Mouse (Mus musculus) MEL-GATA-1-ER (cell line): ENCODE results near the gene Lrrc46.

Experiments used
- DNase-seq: peaks from one replicate; pipeline ENCODE4 v3.0.0-alpha.2; 2012; ENCODE audit warnings: low read depth; ENCODE audit errors: extremely low read depth

Lrrc46 gene

DNA sequence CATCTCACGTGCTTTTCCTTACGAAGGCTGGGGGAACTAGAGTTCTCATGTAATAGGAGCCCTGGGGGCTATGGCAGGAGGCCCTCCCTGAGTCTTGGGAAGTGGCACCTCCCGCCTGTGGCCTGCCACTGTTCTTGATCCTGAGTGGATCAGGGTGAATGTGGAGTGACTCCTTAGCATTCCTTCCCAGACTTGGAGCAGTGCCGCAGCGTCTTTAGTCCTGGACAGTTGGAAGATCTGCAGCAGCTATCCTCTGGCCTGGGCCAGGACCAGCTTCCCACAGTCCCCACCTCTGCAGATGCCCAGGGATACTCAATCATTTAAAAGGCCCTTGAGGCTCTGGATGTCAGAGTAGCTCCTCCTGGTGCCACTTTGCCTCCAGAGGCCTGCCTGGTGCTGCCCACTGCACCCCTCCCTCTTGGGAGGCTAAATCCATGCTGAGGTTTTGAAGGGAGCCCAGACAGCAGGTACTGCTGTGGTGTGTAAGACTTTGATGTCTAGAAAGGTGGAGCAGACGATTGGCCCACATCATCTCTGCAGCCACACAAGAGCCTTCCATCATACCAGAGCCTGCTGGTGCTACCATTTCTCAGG, 8.4 kb upstream of the Lrrc46 start:
- DNase-seq: no peak

DNA sequence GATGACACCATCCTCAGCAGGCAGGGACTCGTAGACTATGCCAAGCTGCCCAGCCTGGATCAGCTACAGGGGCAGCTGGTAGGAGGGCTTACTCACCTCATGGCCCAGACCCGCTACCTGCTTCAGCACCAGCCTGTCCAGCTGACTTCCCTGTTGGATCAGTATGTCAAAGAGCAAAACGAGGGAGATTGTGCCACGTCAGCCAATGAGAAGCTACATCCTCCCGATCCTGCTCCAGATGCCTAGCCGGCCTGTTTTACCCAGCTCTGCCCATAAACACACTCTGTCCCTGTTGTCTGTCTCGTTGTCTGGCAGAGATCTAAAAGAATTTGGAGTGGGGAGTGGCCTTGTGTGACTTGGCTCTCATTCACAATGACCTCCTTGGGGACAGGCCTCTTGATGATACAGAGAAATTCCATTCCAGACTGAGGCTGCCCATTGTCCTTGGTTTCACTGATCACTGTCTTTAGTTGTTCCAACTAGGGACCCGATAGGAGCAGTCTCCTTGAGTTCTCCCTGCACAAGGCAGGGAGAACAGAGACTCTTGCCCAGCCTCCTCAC, 7.0 kb upstream of the Lrrc46 start:
- DNase-seq: no peak

DNA sequence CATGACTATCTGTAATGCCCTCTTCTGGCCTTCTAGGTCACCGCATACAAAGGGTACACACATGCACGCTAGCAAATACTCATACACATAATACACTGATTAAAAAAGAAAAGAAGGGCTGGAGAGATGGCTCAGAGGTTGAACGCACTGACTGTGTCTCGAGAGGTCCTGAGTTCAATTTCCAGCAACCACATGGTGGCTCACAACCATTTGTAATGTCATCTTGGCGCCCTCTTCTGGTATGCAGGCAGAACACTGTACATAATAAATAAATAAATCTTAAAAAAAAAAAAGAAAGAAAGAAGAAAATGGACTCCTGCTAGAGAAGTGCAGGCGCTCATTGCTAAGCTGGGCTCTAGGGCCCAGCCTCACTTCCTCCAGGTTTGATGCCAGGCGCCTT, 4.7 kb upstream of the Lrrc46 start:
- DNase-seq: no peak

DNA sequence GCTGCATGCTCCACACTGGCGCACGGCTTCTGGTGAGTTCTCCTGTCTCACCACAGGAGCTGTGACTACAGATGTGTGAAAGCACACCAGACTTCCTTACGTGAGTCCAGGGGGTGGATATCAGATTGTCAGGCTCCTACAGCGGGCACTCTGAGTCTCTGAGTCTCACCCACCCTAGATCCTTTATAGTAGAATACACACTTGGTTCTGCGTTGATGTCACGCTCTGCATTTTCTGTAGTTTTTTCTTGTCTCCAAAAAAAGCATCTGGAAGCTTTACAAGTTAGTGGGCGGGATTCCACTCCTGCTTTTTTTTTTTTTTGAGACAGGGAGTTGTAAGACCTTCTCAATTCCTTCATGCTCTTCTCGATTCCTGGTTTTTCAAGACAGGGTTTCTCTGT, 3.7 kb upstream of the Lrrc46 start:
- no peak for DNase-seq

GRCm38 (mm10) chr11:97040301-97041021, 746 bp downstream of the Lrrc46 start:
- no peak for DNase-seq

DNA sequence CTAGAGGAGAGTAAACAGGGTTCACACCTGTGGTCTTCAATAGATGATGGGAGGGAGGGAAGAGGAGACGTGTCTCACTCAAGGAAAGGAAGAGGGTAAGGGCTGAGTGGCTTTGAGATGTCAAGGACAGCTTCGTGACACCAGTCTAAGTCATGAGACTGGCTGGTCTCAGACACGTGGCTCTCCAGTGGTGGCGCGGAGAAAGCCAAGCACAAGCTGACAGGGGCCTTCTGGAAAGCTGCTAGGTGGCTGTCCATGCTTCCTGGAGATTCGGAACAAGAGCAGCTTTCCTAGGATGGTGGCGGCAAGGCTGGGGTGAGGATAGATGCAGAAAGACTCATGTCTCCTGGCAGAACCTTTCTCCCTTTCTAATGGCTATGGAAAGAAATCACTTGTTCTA, 2.3 kb downstream of the Lrrc46 start:
- DNase-seq: no peak

GRCm38 (mm10) chr11:97036141-97036540, 5.1 kb downstream of the Lrrc46 start:
- no peak for DNase-seq

DNA sequence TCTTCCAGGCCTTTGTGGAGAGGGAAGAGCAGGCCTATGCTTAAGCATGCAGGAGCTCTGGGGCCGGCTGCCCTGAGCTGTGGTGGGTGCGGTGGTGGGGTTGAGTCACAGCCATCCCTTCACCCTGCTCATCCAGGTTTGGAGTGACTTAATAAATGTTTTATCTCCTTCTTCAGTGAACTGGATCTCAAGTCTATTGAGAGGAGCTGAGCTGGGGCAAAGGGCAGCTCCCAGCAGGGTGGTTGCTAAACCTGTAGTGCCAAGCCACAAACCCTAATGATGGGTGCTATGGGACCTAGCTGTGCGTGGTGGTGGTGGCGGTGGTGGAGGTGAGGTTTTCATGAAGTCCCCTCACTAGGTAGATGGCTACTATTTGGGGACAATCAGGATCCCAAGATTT, 7.4 kb downstream of the Lrrc46 start:
- DNase-seq: no peak

DNA sequence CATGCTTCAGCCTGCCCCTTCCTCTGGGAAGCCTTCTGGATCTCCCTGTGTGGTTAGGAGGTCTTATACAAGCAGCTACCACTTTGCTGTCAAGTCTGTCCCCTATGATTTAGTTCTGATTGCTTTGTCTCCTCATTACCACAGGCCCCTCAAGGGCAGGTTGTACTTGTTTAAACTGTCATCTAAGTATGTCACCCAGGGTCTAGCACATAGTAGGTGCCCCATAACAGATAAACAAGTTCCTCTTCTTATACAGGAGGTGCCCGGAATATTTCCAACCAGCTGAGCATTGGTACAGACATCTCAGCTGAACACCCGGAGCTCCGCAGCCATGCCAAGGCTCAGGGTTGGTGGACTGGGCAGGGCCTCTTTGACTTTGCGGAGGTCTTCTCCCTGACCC, 8.7 kb downstream of the Lrrc46 start:
- no peak for DNase-seq

DNA sequence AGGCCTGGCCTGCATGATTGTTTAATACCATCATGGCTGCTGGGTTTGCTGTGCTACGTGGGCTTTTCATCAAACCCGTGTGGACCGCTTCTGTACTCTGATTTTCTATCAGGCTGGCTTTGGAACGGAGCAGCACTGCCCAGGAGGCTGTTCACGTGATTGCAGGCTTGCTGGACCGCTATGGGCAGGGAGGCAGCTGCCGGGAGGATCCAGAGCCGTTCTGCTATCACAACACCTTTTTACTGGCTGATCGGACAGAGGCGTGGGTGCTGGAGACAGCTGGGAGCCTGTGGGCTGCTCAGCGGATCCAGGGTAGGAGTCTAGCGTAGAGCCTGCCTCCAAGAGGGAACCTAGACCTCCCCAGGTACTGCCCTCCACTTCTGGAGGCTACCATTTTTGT, 9.2 kb downstream of the Lrrc46 start:
- DNase-seq: no peak

GRCm38 (mm10) chr11:97030426-97030825, 10.8 kb downstream of the Lrrc46 start:
- DNase-seq: no peak

GRCm38 (mm10) chr11:97029686-97030417, 11.4 kb downstream of the Lrrc46 start, which contains the start of gene Scrn2:
TSS of gene Scrn2 (plus strand) at chr11:97029938.
- peak; percentile 76 for DNase-seq

DNA sequence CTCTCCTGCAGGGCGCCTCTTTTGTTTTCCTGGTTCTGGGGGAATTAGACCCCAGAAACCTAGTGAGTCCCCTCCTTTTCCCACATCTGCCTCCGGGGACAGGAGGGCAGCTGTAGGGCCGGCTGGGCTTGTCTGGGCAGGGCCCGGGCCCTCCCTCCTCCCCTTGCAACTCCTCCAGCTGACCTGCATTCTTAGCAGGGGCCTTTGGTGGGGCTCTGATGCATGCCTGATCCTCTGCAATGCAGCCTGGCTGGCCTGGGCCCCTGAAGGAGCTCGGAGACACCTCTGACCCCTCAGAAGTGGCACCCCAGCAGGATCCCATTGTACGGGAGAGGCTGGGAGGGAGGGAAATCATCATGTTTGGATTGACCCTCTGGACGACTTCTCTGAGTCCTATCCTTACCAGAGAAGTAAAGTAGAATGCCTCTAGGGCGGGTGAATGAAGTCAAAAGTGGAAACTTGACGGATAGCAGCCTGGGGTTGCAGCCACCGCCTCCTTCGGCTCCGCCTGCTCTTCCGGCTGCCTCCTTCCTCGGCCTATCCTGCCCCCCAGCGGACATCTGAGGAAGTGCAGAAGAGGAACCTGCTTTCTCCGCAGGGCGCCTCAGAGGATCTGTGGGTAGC, 15.4 kb downstream of the Lrrc46 start:
- DNase-seq: peak; percentile 73

DNA sequence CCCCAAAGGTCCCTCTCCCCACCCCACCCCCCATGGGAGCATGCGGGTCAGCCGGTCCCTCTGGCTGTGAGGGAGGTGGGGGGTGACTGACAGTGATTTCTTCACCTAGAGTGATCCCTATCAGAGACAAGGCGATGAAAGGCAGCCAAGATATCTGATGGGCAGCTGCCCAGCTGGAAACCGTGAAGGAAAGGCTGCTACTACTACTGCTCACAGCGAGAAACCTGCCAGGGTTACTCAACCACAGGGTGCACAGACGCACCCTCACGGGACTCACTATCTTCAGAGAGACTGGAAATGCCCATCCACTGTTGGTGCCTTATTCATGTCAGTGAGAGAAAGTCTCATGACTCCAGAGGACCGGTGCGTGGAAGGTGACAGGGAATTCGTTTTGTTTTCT, 16.2 kb downstream of the Lrrc46 start:
- no peak for DNase-seq

GRCm38 (mm10) chr11:97021873-97022484, 19.2 kb downstream of the Lrrc46 start:
- DNase-seq: peak; percentile 46

- no peak for DNase-seq
These were observed 20.0 kb downstream of the Lrrc46 start for GRCm38 (mm10) chr11:97021121-97021765.

GRCm38 (mm10) chr11:97019345-97019708, 21.9 kb downstream of the Lrrc46 start:
- no peak for DNase-seq

DNA sequence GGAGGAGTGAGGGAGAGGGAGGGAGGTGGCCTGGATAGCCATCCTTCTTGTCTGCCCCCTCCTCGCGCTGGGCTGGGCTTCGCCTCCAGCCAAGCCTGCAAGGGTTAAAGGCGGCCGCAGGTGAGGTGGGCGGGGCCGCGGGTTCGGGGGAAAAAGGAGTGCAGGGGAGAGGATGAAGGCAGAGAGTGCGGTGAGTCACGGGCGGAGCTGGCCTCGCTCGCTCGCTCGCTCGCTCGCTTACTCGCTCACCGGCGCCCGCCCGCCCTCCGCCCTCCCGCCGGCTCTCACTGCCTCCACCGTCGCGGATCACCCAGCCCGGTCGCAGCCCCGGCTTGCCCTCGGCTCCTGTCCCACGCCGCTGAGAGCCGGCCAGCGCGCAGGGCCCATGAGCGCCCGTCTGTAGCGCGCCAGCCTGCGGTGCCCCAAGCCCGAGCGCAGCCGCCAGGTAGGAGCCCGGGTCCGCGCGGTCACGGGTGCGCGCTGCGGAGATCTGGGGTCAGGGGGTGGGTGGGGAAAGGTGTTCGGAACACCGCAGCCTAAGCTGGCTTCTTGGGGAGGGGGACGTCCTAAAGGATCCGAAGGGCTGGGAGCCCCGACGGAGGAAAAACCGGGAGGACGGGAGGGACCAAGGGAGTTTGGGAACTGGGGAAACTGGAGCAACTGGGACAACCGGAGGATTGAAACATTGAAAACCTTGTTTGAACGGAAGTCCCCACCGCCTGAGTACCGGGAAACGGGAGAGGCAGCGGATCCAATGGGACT, 22.4 kb downstream of the Lrrc46 start:
- no peak for DNase-seq

GRCm38 (mm10) chr11:97017696-97018582, 23.3 kb downstream of the Lrrc46 start:
- DNase-seq: no peak
